Mouse (Mus musculus) liver, adult 2 months (tissue): ENCODE measurements around the gene Zcchc14. TPM values are rescaled to one million over a fixed set of nuclear protein-coding genes. Genes with fewer than 3 reads are reported as not detected.

Experiments used
- DNase-seq: peaks from one replicate; pipeline ENCODE4 v3.0.0-alpha.2; 2011; ENCODE audit warnings: low read depth, low spot score; ENCODE audit errors: extremely low read depth
- H3K27ac ChIP-seq: fragments of 200-500 bp; replicated peaks from 2 replicates; pipeline ENCODE4 v1.5.1; 2012; ENCODE audit warnings: low read depth, mild to moderate bottlenecking, control low read depth, inconsistent platforms, low read length; ENCODE audit not compliant: insufficient read depth
- H3K27me3 ChIP-seq: fragments of 200-500 bp; 2 replicates; pipeline ENCODE4 v1.6.1; 2012; ENCODE audit warnings: mild to moderate bottlenecking, moderate library complexity, low read length, inconsistent platforms; ENCODE audit not compliant: control insufficient read depth, insufficient read depth
- H3K36me3 ChIP-seq: fragments of 200-500 bp; 2 replicates; pipeline ENCODE4 v1.6.1; 2012; ENCODE audit warnings: low read length, inconsistent platforms; ENCODE audit not compliant: control insufficient read depth, insufficient read depth
- H3K4me1 ChIP-seq: fragments of 200-500 bp; 2 replicates; pipeline ENCODE4 v1.6.1; 2011; ENCODE audit warnings: low read length; ENCODE audit not compliant: control insufficient read depth, insufficient read depth
- H3K4me3 ChIP-seq: fragments of 200-500 bp; 2 replicates; pipeline ENCODE4 v1.5.1; 2011; ENCODE audit warnings: low read depth, mild to moderate bottlenecking, control low read depth, low read length, moderate library complexity; ENCODE audit not compliant: insufficient read depth
- H3K79me2 ChIP-seq: fragments of 200-500 bp; 2 replicates; pipeline ENCODE4 v1.6.1; 2012; ENCODE audit warnings: inconsistent platforms, mild to moderate bottlenecking, low read length, moderate library complexity; ENCODE audit not compliant: control insufficient read depth, insufficient read depth
- H3K9ac ChIP-seq: fragments of 200-500 bp; 2 replicates; pipeline ENCODE4 v1.6.1; 2012; ENCODE audit warnings: low read depth, mild to moderate bottlenecking, control low read depth, inconsistent platforms, low read length
- CTCF ChIP-seq: fragments of 200-500 bp; IDR thresholded peaks from 2 replicates; pipeline ENCODE4 v1.5.1; 2011; ENCODE audit warnings: low read depth, low read length, control low read depth
- POLR2A ChIP-seq: fragments of 200-500 bp; IDR thresholded peaks from 2 replicates; pipeline ENCODE4 v1.6.1; 2011; ENCODE audit warnings: low read length, control low read depth; ENCODE audit not compliant: insufficient read depth; ENCODE audit errors: extremely low read depth
- WGBS: fragments of 180-500 bp; shearing (Covaris S2); methylation state at CpG from one replicate; pipeline ENCODE4 v1.1.7; 2018; 5-methylcytosine and 5-hydroxymethylcytosine counted together
- polyA plus RNA-seq: library from polyadenylated mRNA; depleted of rRNA; stranded (reverse); fragments of >200 nt; gene quantifications from 2 replicates; pipeline ENCODE4 v1.2.3, GENCODE M21; 2012
- total RNA-seq: library from RNA; depleted of rRNA; stranded (reverse); fragments of >200 nt; gene quantifications from 2 replicates; pipeline ENCODE4 v1.2.3, GENCODE M21; 2014

The Zcchc14 gene
- total and polyA plus RNA-seq, 2 experiments, result 9.2 to 15.6 TPM

GRCm38 (mm10) chr8:121663101-121663500 is 10.4 kb upstream of the Zcchc14 start:
- no peak overlapping the region for H3K27ac ChIP-seq
- H3K79me2 ChIP-seq, result no peaks in the 10 kb centered on the region
- no peak for DNase-seq
- TF ChIP-seq POLR2A (no peak), CTCF (no peak)
- no peak overlapping the region for H3K9ac ChIP-seq
- H3K4me1 ChIP-seq, result peaks cover 9% of the 10 kb centered on the region; the same call in 1 of the 2 replicates
- WGBS, result 94% methylated on average over 12 of the region's 12 CpGs
- H3K36me3 ChIP-seq, result no peaks in the 10 kb centered on the region
- no peaks in the 10 kb centered on the region for H3K27me3 ChIP-seq
- H3K4me3 ChIP-seq, result no peak overlapping the region

- peak; percentile 84 for DNase-seq
- Histone ChIP-seq H3K4me1 (peaks cover 9% of the 10 kb centered on the region; the same call in 1 of the 2 replicates), H3K4me3 (no peak overlapping the region), H3K27ac (no peak overlapping the region), H3K36me3 (no peaks in the 10 kb centered on the region), H3K79me2 (no peaks in the 10 kb centered on the region), H3K9ac (no peak overlapping the region), H3K27me3 (no peaks in the 10 kb centered on the region)
- TF ChIP-seq POLR2A (no peak), CTCF (no peak)
- WGBS, result 34% methylated on average over 18 of the region's 18 CpGs
These were observed 9.1 kb upstream of the Zcchc14 start for GRCm38 (mm10) chr8:121661631-121662357.

GRCm38 (mm10) chr8:121660602-121661001 is 7.9 kb upstream of the Zcchc14 start:
- Histone ChIP-seq H3K79me2 (no peaks in the 10 kb centered on the region), H3K9ac (no peak overlapping the region), H3K4me1 (peaks cover 8% of the 10 kb centered on the region; the same call in 1 of the 2 replicates), H3K27ac (no peak overlapping the region), H3K36me3 (no peaks in the 10 kb centered on the region), H3K27me3 (no peaks in the 10 kb centered on the region), H3K4me3 (no peak overlapping the region)
- TF ChIP-seq POLR2A, result no peak
- no peak for TF ChIP-seq CTCF
- WGBS, result 55% methylated on average over 15 of the region's 15 CpGs
- DNase-seq, result no peak

GRCm38 (mm10) chr8:121654966-121655494 is 2.3 kb upstream of the Zcchc14 start:
- peaks cover 15% of the 10 kb centered on the region for H3K4me1 ChIP-seq
- DNase-seq, result no peak
- no peak overlapping the region for H3K4me3 ChIP-seq
- H3K79me2 ChIP-seq, result peaks cover 18% of the 10 kb centered on the region
- H3K36me3 ChIP-seq, result no peaks in the 10 kb centered on the region
- no peak overlapping the region for H3K9ac ChIP-seq
- TF ChIP-seq POLR2A, result no peak
- TF ChIP-seq CTCF, result no peak
- 95% methylated on average over 14 of the region's 14 CpGs for WGBS
- H3K27ac ChIP-seq, result no peak overlapping the region
- no peaks in the 10 kb centered on the region for H3K27me3 ChIP-seq

- Histone ChIP-seq H3K36me3 (no peaks in the 10 kb centered on the region), H3K27me3 (no peaks in the 10 kb centered on the region), H3K9ac (no peak overlapping the region), H3K4me3 (no peak overlapping the region), H3K4me1 (peaks cover 19% of the 10 kb centered on the region), H3K27ac (no peak overlapping the region), H3K79me2 (peaks cover 22% of the 10 kb centered on the region)
- WGBS, result 92% methylated on average over 4 of the region's 4 CpGs
- TF ChIP-seq POLR2A (no peak), CTCF (no peak)
- DNase-seq, result no peak
These were observed 1.4 kb upstream of the Zcchc14 start for GRCm38 (mm10) chr8:121654131-121654530.
